In the genomic region with DNA sequence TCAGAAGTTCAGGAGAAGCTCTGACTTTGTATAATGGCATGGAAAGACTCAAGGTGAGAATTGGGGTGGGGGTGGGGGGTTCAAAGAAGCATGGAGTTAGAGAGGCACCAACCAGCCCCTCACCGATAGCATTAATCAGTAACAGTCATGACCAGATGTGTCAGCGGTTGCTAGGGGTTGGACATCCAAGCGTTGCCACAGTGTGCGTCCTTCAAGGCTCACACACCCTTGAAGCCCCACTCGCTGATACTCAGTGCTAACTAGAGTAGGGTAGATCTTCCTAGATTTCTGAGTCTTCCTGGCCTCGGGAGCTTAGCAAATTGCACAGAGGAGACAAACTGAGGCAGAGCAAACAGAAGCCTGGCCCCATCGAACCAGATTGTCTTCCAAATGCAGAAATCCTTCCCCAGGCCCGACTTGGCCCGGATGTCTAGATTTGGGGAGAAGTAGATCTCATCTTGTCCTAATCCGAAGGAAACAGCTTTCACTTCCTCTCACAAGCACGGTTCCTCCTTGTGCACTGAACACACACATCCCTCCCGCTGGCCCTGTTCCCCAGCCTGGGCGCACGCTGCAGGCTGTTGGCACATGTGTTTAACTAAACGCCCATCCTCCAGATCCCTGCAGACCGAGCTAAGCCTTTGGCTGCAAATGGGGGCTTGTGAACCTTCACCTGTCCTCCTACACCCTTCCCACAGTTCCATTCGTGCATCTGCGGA, we compare ENCODE assay signal across 8 mouse cellular contexts.
A peak's percentile ranks its signal among the peaks of the same experiment; 100 is the strongest.
DNase-seq lines count a peak whose midpoint lies in the region; ATAC-seq and TF ChIP-seq lines count a peak whose summit lies in the region.
"Had no signal": no experiment of that assay in that cellular context is flagged by ENCODE, and none has a peak within 500 bp of the region (broad histone marks: within the 10 kb centered on the region; RNA-seq: fewer than 3 reads in every experiment).

No protein-coding gene starts in this region.

- TF ChIP-seq CTCF in left cerebral cortex, adult 2 months (IDR thresholded peaks at IDR 0.05) = no peak

- peak; percentile 96 for ATAC-seq in common myeloid progenitor, adult 5-6 weeks (replicated peaks; ENCODE audit: low read depth, poor library complexity, severe bottlenecking)
- peak; percentile 95 to 97 for ATAC-seq in hematopoietic stem cell, adult 5-6 weeks (replicated peaks in 1 of 2; ENCODE audit: insufficient read depth in 1 of 2, low FRiP score in 2 of 2, low TSS enrichment in 1 of 2, low read depth in 1 of 2, poor library complexity in 2 of 2, severe bottlenecking in 2 of 2)
- peak; percentile 84 for ATAC-seq in monocyte, adult 5-6 weeks (replicated peaks; ENCODE audit: insufficient number of reproducible peaks, low FRiP score, low TSS enrichment, poor library complexity, severe bottlenecking)

- no peak overlapping the region for H3K4me3 ChIP-seq in left cerebral cortex, adult 2 months
- H3K4me3 ChIP-seq: midbrain, embryonic 10.5 days had no signal

- intact Hi-C loops in left cerebral cortex, postnatal 14 days (cut with DNase I) = no loop called here
- intact Hi-C loops in left cerebral cortex, adult 2 months (cut with DNase I) = no loop called here

- DNase-seq in left cerebral cortex, postnatal 14 days (ENCODE audit: low spot score in 2 of 2) = peak; percentile 50 to 55
- DNase-seq in left cerebral cortex, adult 2 months (ENCODE audit: extremely low spot score in 1 of 2, low spot score in 2 of 2) = no peak
- DNase-seq in cerebellum, adult 8-10 months = no peak
- no peak for DNase-seq in kidney, adult 8-10 months

- H3K27ac ChIP-seq in left cerebral cortex, adult 2 months = no peak overlapping the region
- H3K27ac ChIP-seq: midbrain, embryonic 10.5 days had no signal

Comparison
In these comparisons a context has a peak if more than half of its experiments do, and no peak if none do; other contexts are left out.
1. DNase-seq: peak in left cerebral cortex, postnatal 14 days (2 of 2); none in left cerebral cortex, adult 2 months (0 of 2), cerebellum, adult 8-10 months (single experiment) and kidney, adult 8-10 months (0 of 2).
2. Peak in every context shown above with its lines, with median percentiles within 50 percentile points of each other: ATAC-seq.